Mouse (Mus musculus) ES-Bruce4 (cell line): Measurements from ENCODE around the gene Gtf3c2. TPM values are rescaled to one million over a fixed set of nuclear protein-coding genes. Genes with fewer than 3 reads are reported as not detected.
A peak's percentile ranks its signal among the peaks of the same experiment; 100 is the strongest.

ENCODE experiments used
- H3K27ac ChIP-seq: 2 replicates; pipeline ENCODE4 v1.5.1; 2012; ENCODE audit warnings: low read length, inconsistent platforms; ENCODE audit not compliant: insufficient read depth
- H3K27me3 ChIP-seq: 2 replicates; pipeline ENCODE4 v1.6.1; 2012; ENCODE audit warnings: mild to moderate bottlenecking, low read length, inconsistent platforms; ENCODE audit not compliant: control insufficient read depth, poor library complexity, insufficient read depth, severe bottlenecking
- H3K36me3 ChIP-seq: 2 replicates; pipeline ENCODE4 v1.6.1; 2012; ENCODE audit warnings: inconsistent platforms, mild to moderate bottlenecking, low read length, moderate library complexity; ENCODE audit not compliant: control insufficient read depth, poor library complexity, insufficient read depth, severe bottlenecking
- H3K4me1 ChIP-seq: one replicate; pipeline ENCODE4 v1.8.1; 2011; ENCODE audit warnings: low read length; ENCODE audit not compliant: control insufficient read depth, insufficient read depth
- H3K4me3 ChIP-seq: 2 replicates; pipeline ENCODE4 v1.5.1; 2011; ENCODE audit warnings: low read depth, mild to moderate bottlenecking, low read length
- H3K9ac ChIP-seq: 2 replicates; pipeline ENCODE4 v1.6.1; 2012; ENCODE audit warnings: low read depth, mild to moderate bottlenecking, inconsistent platforms; ENCODE audit not compliant: poor library complexity, severe bottlenecking
- H3K9me3 ChIP-seq: replicated peaks from 2 replicates; pipeline ENCODE4 v1.6.1; 2012; ENCODE audit warnings: mild to moderate bottlenecking, low read length, inconsistent platforms; ENCODE audit not compliant: control insufficient read depth, poor library complexity, insufficient read depth, severe bottlenecking
- CTCF ChIP-seq: IDR thresholded peaks from one replicate; pipeline ENCODE4 v1.8.1; 2011; ENCODE audit warnings: low read depth, low read length
- EP300 ChIP-seq: IDR thresholded peaks from 2 replicates; pipeline ENCODE4 v1.6.1; 2011; ENCODE audit warnings: low read depth, low read length; ENCODE audit not compliant: insufficient read depth
- POLR2A ChIP-seq: IDR thresholded peaks from one replicate; pipeline ENCODE4 v1.8.1; 2011; ENCODE audit warnings: low read length; ENCODE audit not compliant: insufficient read depth
- polyA plus RNA-seq: library from polyadenylated mRNA; stranded (reverse); fragments of >200 nt; gene quantifications from 2 replicates; pipeline ENCODE4 v1.2.4, GENCODE M21; 2011; ENCODE audit warnings: low read depth; ENCODE audit not compliant: missing spikeins, insufficient read depth, insufficient read length

Gtf3c2 gene
- polyA plus RNA-seq, 1 experiment: 106 TPM

GRCm38 (mm10) chr5:31116354-31116753 lies 63.6 kb downstream of the Gtf3c2 start, which contains the start of gene Trim54:
Gene Trim54, plus strand, starts transcription at chr5:31116712.
- H3K4me3 ChIP-seq: peak within 1 kb of the TSS; percentile 66
- H3K27ac ChIP-seq: peak within 1 kb of the TSS; percentile 24; the same call in 1 of the 2 replicates
- H3K9ac ChIP-seq: peak within 1 kb of the TSS; percentile 17
- peaks cover 5% of the 10 kb centered on the region for H3K9me3 ChIP-seq
- H3K27me3 ChIP-seq: no peaks in the 10 kb centered on the region
- H3K4me1 ChIP-seq: no peaks in the 10 kb centered on the region
- no peaks in the 10 kb centered on the region for H3K36me3 ChIP-seq
- no peak for TF ChIP-seq POLR2A
- TF ChIP-seq EP300: peak; percentile 78; the same call in 1 of the 2 replicates
- no peak for TF ChIP-seq CTCF

GRCm38 (mm10) chr5:31110781-31111180 lies 69.2 kb downstream of the Gtf3c2 start:
- no peaks in the 10 kb centered on the region for H3K27me3 ChIP-seq
- H3K9ac ChIP-seq: no peak overlapping the region
- no peak overlapping the region for H3K4me3 ChIP-seq
- no peaks in the 10 kb centered on the region for H3K4me1 ChIP-seq
- TF ChIP-seq CTCF: no peak
- no peak for TF ChIP-seq POLR2A
- no peak for TF ChIP-seq EP300
- no peaks in the 10 kb centered on the region for H3K36me3 ChIP-seq
- no peak overlapping the region for H3K27ac ChIP-seq
- H3K9me3 ChIP-seq: peaks cover 5% of the 10 kb centered on the region

- no peak within 1 kb of the TSS for H3K27ac ChIP-seq
Observed at GRCm38 (mm10) chr5:31108000-31108490, 71.9 kb downstream of the Gtf3c2 start, which contains the start of gene Slc30a3. Gene Slc30a3, minus strand, starts transcription at chr5:31108237.

More at GRCm38 (mm10) chr5:31108000-31108490, 71.9 kb downstream of the Gtf3c2 start, which contains the start of gene Slc30a3:
- Histone ChIP-seq H3K9ac (no peak within 1 kb of the TSS), H3K4me3 (no peak within 1 kb of the TSS), H3K9me3 (no peaks in the 10 kb centered on the region), H3K27me3 (no peaks in the 10 kb centered on the region), H3K4me1 (no peaks in the 10 kb centered on the region), H3K36me3 (no peaks in the 10 kb centered on the region)
- TF ChIP-seq EP300: no peak
- no peak for TF ChIP-seq CTCF
- TF ChIP-seq POLR2A: no peak

Other genes with a start within 250 kb of the Gtf3c2 start
- gene Cgref1, start 234.6 kb downstream of the Gtf3c2 start, polyA plus RNA-seq: 26.1 and 26.3 TPM in 2 replicates
- gene Preb, start 219.8 kb downstream of the Gtf3c2 start, polyA plus RNA-seq: 71.0 and 84.4 TPM in 2 replicates
- gene Tcf23, start 211.5 kb downstream of the Gtf3c2 start, polyA plus RNA-seq: not detected in 2 replicates
- gene Atraid, start 131.8 kb downstream of the Gtf3c2 start, polyA plus RNA-seq: 28.6 and 31.8 TPM in 2 replicates
- gene Slc5a6, start 131.2 kb downstream of the Gtf3c2 start, polyA plus RNA-seq: 9.8 and 12.8 TPM in 2 replicates
- 147 and 148 TPM in 2 replicates for gene Cad, start 125.4 kb downstream of the Gtf3c2 start, polyA plus RNA-seq
- gene Dnajc5g, start 73.9 kb downstream of the Gtf3c2 start, polyA plus RNA-seq: not detected in 2 replicates
- 8.5 and 9.2 TPM in 2 replicates for gene Slc30a3, start 71.9 kb downstream of the Gtf3c2 start, polyA plus RNA-seq
- 5.1 TPM in 2 replicates for gene Trim54, start 63.4 kb downstream of the Gtf3c2 start, polyA plus RNA-seq
- gene Ucn, start 41.3 kb downstream of the Gtf3c2 start, polyA plus RNA-seq: not detected in 2 replicates
- 58.1 and 60.0 TPM in 2 replicates for gene Mpv17, start 25.9 kb downstream of the Gtf3c2 start, polyA plus RNA-seq
- gene Gm29609, start 233 bp downstream of the Gtf3c2 start, polyA plus RNA-seq: 2.3 and 2.6 TPM in 2 replicates
- 40.0 and 45.9 TPM in 2 replicates for gene Snx17, start 13.1 kb upstream of the Gtf3c2 start, polyA plus RNA-seq
- gene Eif2b4, start 13.3 kb upstream of the Gtf3c2 start, polyA plus RNA-seq: 40.7 and 45.2 TPM in 2 replicates
- gene Zfp513, start 22.2 kb upstream of the Gtf3c2 start, polyA plus RNA-seq: 25.5 and 25.8 TPM in 2 replicates
- 188 and 225 TPM in 2 replicates for gene Ppm1g, start 40.5 kb upstream of the Gtf3c2 start, polyA plus RNA-seq
- 55.4 and 68.6 TPM in 2 replicates for gene Nrbp1, start 60.7 kb upstream of the Gtf3c2 start, polyA plus RNA-seq
- not detected in 2 replicates for gene Gm9970, start 61.1 kb upstream of the Gtf3c2 start, polyA plus RNA-seq
- 15.6 and 17.4 TPM in 2 replicates for gene Krtcap3, start 71.5 kb upstream of the Gtf3c2 start, polyA plus RNA-seq
- gene Ift172, start 111.0 kb upstream of the Gtf3c2 start, polyA plus RNA-seq: 21.3 and 27.2 TPM in 2 replicates
- gene Fndc4, start 115.9 kb upstream of the Gtf3c2 start, polyA plus RNA-seq: 19.9 and 23.4 TPM in 2 replicates
- 0.48 and 1.1 TPM in 2 replicates for gene Gckr, start 117.3 kb upstream of the Gtf3c2 start, polyA plus RNA-seq